Mouse (Mus musculus) spleen, postnatal 36 days (tissue): ENCODE data around the gene Frmd8.

Source experiments
- DNase-seq, 2 experiments: peaks; one replicate each; pipeline ENCODE4 v3.0.0; 2022; ENCODE audit warnings: low spot score in 2 of 2, mixed read lengths in 1 of 2

The Frmd8 gene

DNA sequence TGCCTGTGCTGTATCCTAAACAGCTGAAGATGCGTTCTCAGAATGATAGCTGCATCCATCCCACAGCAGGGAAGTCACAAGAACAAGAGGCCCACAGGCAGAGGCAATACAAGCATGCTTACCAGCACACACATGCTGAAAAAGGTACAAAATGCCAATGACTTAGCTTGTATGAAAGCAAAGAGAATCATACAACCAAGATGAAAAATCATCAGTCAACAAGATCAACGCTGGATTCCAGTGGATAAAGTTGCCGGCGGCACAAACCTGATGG, 36.2 kb downstream of the Frmd8 start:
- no peak for DNase-seq

DNA sequence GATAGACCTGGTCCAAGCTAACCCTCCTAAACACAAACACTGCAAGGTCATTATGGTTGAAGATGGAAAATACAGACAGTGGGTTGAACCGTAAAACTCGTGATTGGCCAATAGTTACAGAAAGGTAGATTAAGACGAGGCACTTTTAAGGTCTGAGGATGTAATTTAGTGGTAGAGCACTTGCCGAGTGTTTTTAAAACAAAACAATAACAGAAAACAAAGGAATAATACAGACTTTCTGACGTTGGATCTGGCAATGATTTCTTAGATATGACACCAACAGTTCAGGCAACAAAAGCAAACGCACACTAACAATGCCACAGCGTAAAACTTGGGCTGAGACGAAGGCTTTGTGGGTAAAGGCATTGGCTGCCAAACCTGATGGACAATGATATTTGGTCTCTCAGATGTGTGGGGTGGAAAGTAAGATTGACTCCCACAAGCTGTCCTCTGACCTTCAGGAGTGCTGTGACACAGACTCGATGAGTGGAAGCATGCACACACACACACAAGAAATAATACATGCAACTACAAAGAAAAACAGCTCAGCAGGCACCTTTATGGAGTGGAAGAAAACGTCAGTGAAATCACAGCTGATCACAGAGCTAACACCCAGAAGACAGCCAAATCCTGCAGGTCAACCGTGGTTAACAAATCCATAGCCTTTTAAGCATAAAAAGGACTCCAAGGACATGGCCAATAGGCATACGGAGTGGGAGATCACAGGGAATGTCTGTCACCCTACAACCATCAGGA, 36.8 kb downstream of the Frmd8 start:
- DNase-seq, result no peak

DNA sequence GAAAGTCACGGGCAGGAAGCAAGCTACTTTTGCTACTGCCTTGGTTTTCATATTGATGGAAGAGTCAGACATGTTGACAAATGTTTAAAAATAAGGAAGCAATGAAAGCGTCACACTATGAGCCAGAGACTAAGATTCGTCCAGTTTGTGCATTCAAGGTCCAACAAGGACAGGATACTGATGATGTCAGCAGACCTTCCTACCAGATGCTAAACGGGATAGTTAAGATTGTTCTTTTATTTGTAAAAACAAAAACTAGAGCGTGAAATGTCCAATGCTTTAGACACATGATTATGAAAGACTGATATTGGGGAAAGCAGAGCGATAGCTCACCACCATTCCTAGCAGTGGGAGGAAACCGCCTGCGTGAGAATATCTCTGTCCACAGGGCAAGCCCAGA, 37.5 kb downstream of the Frmd8 start:
- DNase-seq, result no peak

DNA sequence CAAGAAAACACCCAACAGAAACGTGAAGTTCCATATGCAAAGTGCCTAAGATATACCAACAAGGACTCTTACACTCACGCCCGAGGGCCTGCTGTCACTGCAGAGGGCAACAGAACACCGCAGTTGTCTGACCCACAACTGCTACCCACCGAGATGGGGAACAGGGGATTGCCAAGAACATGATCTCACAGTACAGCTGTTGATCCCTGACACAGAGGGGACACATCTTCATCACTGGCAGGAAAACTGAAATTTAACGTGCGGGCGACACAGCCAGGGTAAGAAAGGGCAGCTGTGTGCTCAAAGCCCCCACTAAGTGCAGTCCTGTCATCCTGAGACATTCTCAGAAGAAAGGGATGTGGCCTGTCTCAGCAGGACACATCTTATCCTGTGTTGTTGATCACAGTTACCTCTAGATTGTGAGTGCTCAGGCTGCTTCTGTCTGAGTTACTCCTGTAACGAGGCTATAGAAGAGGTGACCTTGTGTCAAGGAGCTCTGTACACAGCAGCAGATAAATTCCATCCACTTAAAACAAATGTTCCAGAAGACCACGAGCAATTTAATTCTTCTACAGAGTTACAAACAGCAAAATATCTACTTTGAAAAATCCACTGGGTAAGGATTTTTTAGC, 38.0 kb downstream of the Frmd8 start:
- DNase-seq, result no peak

DNA sequence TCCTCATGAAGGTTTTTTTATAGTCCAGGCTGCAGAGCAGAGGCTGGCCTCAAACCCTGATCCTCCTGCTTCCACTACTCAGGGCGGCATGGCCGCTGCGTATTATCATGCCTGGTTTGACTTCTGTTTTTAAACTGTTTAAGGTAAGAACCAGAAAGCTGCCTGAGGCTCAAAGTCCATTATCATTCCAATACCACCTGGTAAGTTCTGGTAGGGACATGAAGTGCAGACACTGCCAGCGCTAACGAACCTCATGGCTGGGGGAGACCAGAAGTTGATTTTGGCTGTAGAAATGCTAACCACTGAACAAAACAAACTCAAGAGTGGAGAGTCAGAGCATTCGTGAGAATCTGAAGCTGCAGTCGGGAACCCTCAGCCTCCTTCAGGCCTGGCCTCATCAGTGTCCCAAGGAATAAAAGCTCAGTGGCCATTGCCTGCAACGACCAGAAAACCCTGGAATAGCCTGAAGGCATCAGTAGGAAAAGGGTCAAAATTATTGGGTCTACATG, 39.1 kb downstream of the Frmd8 start:
- no peak for DNase-seq

DNA sequence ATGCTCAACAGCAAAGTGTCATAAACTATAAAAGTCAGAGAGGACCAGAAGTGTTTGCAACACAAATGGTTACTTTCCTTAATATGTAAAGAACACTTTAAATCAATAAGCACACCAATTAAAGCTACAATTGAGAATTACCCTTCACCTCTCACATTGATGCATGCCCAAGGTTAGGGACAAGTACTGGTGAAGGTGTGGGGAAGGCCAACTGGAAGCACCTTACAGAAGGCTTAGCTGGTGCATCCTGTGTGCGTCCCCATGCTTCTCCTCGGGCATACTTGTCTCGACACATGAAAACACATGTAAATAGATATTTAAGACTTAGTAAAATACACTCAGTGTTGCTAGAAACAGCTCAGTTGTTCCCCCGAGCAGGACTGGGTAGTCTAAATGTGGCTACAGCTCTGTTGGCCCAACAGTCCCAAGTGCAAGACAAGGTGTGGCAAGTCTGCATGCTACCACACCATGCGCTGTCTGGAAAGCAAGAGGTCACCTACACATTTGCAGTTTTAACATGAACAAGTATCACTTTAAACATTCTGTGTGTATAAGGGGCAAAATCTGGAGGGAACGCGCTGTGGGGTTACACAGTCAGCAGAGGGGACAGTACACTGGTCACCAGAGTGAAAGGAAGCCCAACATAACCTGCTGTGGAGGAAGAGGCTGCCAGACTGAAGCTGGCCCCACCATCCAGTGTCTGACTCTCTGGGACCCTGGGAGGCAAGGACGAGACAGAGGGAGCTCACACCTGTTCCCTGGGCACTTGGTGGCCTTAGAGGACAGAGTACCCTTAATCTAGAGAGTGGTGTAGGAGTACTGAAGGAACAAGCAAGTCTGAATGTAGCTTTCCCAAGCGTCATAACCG, 39.8 kb downstream of the Frmd8 start:
- no peak for DNase-seq

DNA sequence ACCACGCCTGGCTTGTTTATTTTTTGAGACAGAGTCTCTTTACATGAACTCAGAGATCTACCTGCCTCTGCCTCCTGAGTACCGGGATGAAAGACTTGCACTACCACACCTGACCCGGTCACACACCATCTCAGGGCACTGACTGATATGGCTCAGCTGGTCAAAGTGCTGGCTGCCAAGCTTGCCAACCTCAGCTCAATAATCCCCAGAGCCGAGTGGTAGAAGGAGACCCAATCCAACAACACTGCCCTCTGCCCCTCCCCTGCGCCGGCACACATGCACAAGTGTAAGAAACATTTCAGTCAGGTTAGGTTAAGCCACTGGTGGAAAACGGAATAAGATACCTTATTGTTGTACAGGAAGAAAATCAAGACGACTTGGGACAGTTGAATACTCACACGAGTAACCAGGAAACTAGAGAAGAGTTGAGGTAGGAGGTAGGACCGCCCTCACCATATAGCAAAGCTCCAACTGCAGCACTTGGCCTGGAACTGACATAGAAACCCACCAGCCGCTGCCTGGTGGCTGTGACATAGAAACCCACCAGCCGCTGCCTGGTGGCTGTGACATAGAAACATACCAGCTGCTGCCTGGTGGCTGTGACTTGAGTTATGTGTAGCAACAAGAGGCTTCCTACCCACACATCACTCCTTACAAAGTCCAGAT, 40.7 kb downstream of the Frmd8 start:
- no peak for DNase-seq

DNA sequence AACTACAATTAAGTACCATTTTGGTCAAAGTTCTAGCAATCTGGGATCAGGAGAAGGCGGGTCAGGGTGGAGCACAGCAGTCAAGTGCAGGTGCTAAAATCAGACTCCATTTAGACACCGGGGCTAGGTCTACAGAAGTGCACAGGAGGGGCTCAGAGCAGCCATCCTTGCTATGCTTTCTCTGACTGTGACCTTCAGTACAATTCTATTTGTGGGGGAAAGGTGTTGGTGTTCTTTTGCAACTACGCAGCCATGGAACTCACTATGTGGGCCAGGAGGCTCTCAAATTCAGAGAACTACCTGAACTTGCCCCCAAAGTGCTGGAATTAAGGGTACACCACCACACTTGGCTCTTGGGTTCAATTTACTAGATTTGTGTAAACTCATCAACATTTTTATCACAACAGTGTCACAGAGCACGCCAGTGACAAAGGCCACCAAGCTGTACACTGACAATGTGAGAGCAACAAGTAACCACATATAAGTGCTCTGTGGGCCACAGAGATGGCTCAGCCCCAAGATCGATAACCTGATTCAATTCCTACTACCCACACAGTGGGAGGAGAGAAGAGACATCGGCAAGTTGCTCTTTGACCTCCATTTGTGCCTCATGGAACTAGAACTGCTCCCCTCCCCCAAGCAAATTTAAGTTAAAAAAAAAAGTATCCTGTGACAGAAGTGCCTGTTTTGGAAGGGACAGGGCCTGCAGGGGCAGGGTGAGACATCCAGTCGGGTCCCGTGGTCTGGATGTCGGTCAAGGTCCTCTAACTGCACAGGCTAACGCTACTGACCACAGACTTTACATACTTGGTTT, 41.6 kb downstream of the Frmd8 start:
- no peak for DNase-seq

DNA sequence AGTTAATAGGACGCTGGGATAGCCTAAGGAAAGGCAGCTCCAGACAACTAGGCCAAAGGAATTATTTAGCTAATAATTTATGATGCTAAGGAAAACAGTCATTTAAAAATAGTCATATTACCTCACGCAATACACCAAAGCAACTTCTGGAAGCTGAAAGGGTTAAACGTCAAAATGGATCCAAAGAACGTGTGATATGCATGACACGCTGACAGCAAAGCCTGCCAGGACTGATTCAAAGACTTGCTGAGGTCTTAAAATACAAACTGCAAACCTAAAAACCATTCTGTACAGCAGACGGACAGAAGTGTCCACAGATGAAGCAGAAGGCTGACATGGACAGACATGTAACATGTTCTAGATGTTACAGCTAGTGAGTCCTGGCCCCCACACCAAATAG, 42.7 kb downstream of the Frmd8 start:
- DNase-seq, result no peak

DNA sequence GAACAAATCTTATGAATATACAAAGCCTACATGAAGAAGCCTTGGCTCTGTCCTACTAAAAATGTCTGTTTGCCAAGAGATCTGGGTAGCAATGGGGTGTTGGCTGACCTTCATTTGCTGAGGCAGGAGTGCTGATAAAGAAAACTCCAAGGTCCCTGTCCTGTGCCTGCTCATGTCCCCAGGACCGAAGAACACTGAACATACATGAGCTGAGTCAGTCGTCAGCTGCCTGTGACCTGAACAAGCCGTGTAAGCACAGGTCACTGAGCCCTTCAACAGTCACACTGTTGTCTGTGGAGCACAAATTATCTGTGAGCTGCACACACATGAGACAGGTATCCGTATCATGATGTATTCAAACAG, 43.1 kb downstream of the Frmd8 start:
- DNase-seq, result no peak

DNA sequence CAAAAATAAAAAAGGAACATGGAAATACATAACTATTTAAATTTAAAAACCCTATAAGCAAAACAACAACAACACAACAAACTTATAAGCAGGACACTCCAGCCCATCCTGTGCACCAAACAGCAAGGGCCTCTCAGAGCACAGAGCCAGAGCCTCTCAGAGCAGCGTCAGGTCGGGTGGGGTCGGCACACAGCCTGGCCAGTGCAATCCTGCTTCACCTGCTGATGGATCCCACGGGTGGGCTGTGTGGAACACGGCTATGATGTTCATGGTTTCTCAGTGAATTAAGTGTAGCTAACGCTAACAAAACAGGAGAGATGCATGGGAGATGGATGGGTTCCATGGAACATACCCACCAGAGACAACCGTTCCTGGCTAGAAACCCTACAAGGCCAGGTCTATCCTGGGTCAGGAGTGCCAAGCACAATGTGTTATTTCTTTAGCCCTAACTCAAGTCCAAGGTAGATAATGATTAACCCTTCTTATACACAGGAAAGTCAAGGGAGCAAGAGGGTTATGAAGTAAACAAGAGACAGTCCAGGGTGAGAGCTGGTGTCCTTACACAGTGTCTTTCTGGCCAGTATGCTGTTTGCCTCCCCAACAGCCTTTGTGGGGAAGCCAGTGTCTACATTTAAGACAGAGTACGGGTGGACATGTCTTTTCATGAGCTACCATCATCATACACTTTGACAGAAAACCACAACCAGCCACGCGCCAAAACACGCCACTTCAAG, 43.7 kb downstream of the Frmd8 start:
- no peak for DNase-seq

DNA sequence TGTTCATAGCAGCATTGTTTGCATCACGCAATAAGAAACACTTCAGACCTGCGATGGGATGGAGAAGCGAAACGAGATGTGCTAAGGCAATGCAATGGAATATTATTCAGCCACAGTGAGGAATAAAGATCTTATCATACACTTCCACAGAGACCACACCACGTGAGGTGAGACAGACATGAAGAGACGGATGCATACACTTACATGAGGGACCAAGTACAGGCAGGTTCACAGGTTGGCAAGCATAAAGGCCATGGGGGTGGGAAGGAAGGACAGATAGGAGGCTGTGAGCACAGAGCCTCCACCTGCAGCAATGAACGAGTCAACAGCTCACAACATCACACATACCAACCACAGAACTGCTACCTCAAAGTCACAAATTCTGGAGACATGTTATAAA, 44.3 kb downstream of the Frmd8 start:
- no peak for DNase-seq

DNA sequence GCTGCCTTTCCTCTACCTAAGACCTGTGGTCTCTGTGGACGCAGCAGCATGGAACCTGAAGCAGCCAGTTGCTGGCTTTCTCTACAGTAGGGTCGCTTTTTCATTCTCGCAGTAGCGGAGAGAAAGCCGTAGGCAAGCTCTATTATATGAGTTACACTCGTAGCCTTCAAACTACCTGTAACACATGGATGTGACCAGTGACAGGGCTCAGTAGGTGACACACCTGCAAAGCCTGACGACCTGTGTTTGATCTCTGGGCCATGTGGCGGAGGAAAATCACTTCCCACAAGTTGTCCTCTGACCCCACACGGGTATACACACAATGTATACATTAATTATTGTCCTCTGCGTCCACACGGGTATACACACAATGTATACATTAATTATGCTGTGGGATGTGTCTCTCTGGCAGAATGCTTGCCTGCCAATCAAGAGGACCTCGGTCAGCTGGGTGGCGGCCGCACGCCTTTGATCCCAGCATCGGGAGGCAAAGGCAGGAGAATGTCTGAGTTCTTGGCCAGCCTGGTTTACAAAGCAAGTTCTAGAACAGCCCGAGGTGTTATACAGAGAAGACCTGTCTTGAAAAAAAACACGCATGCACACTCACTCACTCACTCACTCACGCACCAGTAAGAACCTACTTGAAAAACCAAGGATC, 45.0 kb downstream of the Frmd8 start:
- DNase-seq, result no peak

DNA sequence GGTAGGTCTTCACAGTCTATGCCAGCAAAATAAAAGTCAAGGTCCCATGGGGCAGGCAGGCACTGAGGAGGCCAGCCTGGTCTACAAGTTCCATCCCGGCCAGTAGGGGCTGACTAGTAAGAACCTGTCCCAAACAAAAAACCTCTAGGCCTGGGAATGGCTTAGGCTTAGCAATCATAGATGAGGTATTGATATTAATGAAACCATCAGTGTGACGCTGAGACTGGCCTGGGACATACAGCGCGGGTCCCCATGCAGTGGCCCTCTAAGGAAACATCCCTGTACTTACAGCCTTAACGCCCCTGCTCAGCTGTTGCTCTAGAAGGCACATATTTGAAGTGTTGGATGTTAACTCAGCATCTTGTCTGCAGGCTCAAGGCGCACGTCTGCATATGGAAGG, 46.2 kb downstream of the Frmd8 start:
- no peak for DNase-seq

DNA sequence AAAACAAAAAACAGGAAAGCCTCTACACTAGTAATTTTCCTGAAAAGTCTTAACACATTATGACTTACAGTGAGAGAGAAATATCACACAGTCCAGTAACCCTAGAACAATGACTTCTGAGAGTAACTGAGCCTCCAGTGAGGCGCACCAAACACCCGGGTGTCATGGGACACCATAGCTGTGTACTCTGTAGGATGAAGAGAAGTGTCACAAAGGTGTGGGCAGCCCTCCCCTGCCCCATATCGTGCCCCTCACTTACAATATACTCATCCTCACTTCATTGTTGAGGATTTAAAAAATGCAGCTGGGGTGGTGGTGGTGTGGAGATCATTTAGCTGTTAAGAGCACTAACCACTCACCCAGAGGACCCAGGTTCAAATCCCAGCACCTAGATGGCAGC, 46.9 kb downstream of the Frmd8 start:
- no peak for DNase-seq

DNA sequence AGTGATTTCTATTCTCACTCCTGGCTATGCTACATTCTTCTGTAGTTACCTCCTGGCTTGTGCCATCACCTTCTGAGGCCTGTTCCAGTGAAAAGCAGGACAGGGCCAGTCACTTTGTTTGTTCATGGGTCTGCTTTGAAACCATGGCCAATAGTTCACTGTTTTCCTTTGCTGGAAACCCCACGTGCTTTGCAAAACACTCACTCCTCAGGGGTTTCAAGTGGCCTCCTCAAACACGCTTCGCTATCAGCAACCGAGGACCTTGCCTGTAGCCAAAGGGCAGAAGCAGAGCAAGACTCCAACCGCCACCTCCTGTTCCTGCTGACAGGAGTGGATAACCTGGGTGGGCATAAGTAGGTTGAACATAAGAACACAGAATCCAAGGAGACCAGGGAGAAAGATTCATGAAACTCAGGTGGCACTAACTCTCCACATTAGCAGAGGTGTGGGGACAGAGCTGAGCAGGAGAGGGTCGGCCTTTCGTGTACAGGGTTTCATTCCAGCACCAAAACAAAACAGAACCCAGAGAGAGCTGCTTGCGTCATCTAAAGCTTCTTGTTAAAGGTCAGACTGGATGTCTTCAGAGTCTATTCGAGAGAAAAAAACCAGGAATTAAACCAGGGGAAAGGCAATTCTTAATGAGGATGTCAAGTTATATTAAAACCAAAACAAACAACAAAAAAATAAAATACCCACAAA, 47.5 kb downstream of the Frmd8 start:
- DNase-seq, result no peak

DNA sequence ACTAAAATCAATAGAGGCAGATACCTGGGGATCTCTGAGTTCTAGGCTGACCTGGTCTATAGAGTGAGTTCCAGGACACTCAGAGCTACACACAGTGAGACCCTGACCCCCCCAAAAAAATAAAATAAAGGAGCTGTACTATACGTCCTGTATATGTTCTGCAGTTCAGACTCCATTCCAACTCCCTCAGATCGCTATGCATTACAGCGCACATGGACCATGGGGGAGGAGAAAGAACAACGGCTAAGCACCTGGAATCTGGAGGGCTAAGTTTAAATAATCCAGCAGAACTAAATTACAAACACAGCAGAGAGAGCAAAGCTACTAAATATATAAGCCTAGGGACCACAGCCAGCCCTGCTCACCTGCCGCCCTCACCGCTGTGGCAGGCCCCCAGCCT, 48.0 kb downstream of the Frmd8 start:
- DNase-seq, result no peak

DNA sequence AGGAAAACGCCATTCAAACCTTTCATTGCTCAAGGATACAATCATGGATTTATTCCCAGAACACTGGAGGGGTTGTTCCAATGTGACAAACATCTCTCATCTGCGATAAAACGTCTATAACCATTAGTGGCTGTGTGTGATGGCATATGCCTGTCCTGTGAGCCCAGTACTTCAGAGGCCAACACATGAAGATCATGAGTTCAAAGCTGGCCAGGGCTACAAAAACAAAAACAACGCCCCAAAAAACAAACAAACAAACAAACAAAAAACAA, 48.4 kb downstream of the Frmd8 start:
- no peak for DNase-seq

DNA sequence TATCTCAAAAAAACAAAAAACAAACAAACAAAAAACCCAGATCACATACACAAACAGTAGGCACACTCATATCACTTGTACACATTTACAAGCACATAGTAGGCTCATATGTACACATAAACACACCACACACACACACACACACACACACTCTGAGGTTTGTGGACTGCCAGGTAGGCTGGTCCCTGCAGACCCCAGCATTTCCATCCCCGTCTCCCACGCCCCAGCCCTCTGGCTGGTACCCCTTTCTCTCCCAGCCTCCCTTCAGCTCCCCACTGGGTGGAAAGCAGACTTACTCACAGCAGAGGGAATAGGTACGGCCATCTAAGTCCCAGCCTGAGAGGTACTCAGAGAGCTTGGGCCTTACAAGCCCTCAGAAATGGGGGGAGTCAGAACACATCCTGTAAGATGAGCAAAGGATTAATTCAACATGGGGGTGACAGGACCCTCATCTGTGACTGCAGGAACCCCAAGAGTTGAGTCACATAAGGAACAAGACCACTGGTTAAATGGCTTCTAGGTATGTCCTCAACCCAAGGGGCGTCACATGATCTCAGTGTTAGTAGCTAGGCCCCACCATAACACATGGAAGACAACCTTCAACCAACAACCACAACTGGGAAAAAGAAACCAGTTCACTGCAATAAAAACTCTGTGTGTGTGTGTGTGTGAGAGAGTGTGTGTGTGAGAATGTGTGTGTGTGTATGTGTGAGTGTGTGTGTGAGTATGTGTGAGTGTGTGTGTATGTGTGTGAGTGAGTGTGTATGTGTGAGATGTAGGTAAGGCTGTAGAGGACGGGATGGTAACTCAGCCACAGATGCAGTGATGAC, 49.0 kb downstream of the Frmd8 start:
- no peak for DNase-seq
